Mouse (Mus musculus) forebrain, postnatal 0 days (tissue): Measurements from ENCODE around the gene Tes. TPM values are rescaled to one million over a fixed set of nuclear protein-coding genes. Genes with fewer than 3 reads are reported as not detected.

Experiments
- ATAC-seq: fragments of 200-750 bp; cut with Nextera tagmentation; 2 replicates; pipeline ENCODE4 v1.8.0; 2017; ENCODE audit warnings: mild to moderate bottlenecking, moderate library complexity
- DNase-seq: peaks from one replicate; pipeline ENCODE4 v3.0.0-alpha.2; 2015
- H3K27ac ChIP-seq: fragments of 300-500 bp; sonication (generic); 2 replicates; pipeline ENCODE4 v1.5.1; 2014; ENCODE audit warnings: low read depth, mild to moderate bottlenecking, antibody characterized with exemption, low read length, moderate library complexity, mixed read lengths
- H3K27me3 ChIP-seq: fragments of 300-500 bp; sonication (generic); 2 replicates; pipeline ENCODE4 v1.6.1; 2014; ENCODE audit warnings: mild to moderate bottlenecking, low read length, mixed read lengths; ENCODE audit not compliant: insufficient read depth
- H3K36me3 ChIP-seq: fragments of 300-500 bp; sonication (generic); 2 replicates; pipeline ENCODE4 v1.6.1; 2014; ENCODE audit warnings: mild to moderate bottlenecking, moderate library complexity; ENCODE audit not compliant: insufficient read depth
- H3K4me1 ChIP-seq: fragments of 300-500 bp; sonication (generic); 2 replicates; pipeline ENCODE4 v1.6.1; 2014; ENCODE audit warnings: antibody characterized with exemption; ENCODE audit not compliant: insufficient read depth
- H3K4me2 ChIP-seq: fragments of 300-500 bp; sonication (generic); 2 replicates; pipeline ENCODE4 v1.6.1; 2014; ENCODE audit warnings: low read depth, mild to moderate bottlenecking, moderate library complexity
- H3K4me3 ChIP-seq: fragments of 300-500 bp; sonication (generic); 2 replicates; pipeline ENCODE4 v1.5.1; 2014; ENCODE audit warnings: low read depth, low read length, mixed read lengths
- H3K9ac ChIP-seq: fragments of 300-500 bp; sonication (generic); 2 replicates; pipeline ENCODE4 v1.6.1; 2014; ENCODE audit warnings: mild to moderate bottlenecking
- H3K9me3 ChIP-seq: fragments of 300-500 bp; sonication (generic); 2 replicates; pipeline ENCODE4 v1.6.1; 2016; ENCODE audit warnings: low read length
- CTCF ChIP-seq: sonication (generic); IDR thresholded peaks from 2 replicates; pipeline ENCODE4 v1.5.1; 2016; ENCODE audit warnings: antibody characterized with exemption, control low read depth, low read depth
- WGBS: fragments of 180-500 bp; shearing (Covaris S2); extraction: QIAGEN DNeasy Blood & Tissue Kit; methylation state at CpG from one replicate; pipeline ENCODE4 v1.1.7; 2014; 5-methylcytosine and 5-hydroxymethylcytosine counted together
- polyA plus RNA-seq: library from polyadenylated mRNA; unstranded; fragments of >200 nt; fragmentation: Nextera tagmentation; extraction: Ambion mirVana; gene quantifications from 2 replicates; pipeline ENCODE4 v1.2.1, GENCODE M21; 2015
- total RNA-seq: library from RNA; depleted of rRNA; stranded (reverse); fragments of >200 nt; gene quantifications from 2 replicates; pipeline ENCODE4 v1.2.3, GENCODE M21; 2014; rRNA removed

The Tes gene
- total and polyA plus RNA-seq, 2 experiments from 2014 or later, result 22.0 to 31.8 TPM

GRCm38 (mm10) chr6:17152551-17152950 is 87.6 kb downstream of the Tes start:
- Histone ChIP-seq H3K9me3 (no peaks in the 10 kb centered on the region), H3K27me3 (no peaks in the 10 kb centered on the region), H3K27ac (no peak overlapping the region), H3K36me3 (no peaks in the 10 kb centered on the region), H3K4me1 (0 out of 2 replicates have a peak, but pooled peaks cover 4% of the 10 kb centered on the region), H3K4me3 (no peak overlapping the region), H3K9ac (no peak overlapping the region), H3K4me2 (no peak overlapping the region)
- DNase-seq (no peak), ATAC-seq (no peak)
- WGBS, result 75% methylated on average over 3 of the region's 3 CpGs
- TF ChIP-seq CTCF, result no peak

Other genes starting within 250 kb of the Tes start
- 0.24 and 1.5 TPM in 2 replicates for gene Tfec, start 166.7 kb upstream of the Tes start, total RNA-seq
- 0.28 and 0.31 TPM in 2 replicates for gene Tfec, start 166.7 kb upstream of the Tes start, polyA plus RNA-seq
- 15.8 and 18.7 TPM in 2 replicates for gene Cav2, start 216.0 kb downstream of the Tes start, total RNA-seq
- 16.7 and 20.7 TPM in 2 replicates for gene Cav2, start 216.0 kb downstream of the Tes start, polyA plus RNA-seq
- gene Cav1, start 241.2 kb downstream of the Tes start, total RNA-seq, result 42.4 and 47.0 TPM in 2 replicates
- 32.8 and 38.4 TPM in 2 replicates for gene Cav1, start 241.2 kb downstream of the Tes start, polyA plus RNA-seq